Mouse (Mus musculus): ENCODE data around the gene Retn.

Retn gene

GRCm38 (mm10) chr8:3655526-3655925 is at the start of gene Retn:
Retn (plus strand) TSS chr8:3655770.
- no peak for DNase-seq (ENCODE audit: low read depth, low spot score)

- no peak for DNase-seq (ENCODE audit: low read depth, low spot score)
Observed at GRCm38 (mm10) chr8:3606593-3606992, 49.0 kb upstream of the Retn start.

GRCm38 (mm10) chr8:3607822-3608221 is 47.7 kb upstream of the Retn start:
- no peak for DNase-seq (ENCODE audit: low read depth, low spot score)

- DNase-seq (ENCODE audit: low read depth, low spot score) = no peak
Observed at GRCm38 (mm10) chr8:3609046-3609815, 46.3 kb upstream of the Retn start.

- DNase-seq (ENCODE audit: low read depth, low spot score) = no peak
Observed at GRCm38 (mm10) chr8:3609816-3610150, 45.8 kb upstream of the Retn start.

GRCm38 (mm10) chr8:3621199-3621970 is 34.2 kb upstream of the Retn start, which contains the start of the genes Xab2 and Pet100:
Xab2 (minus strand) TSS chr8:3621316.
Pet100 (plus strand) TSS chr8:3621548.
- DNase-seq (ENCODE audit: low read depth, low spot score) = peak; percentile 100

GRCm38 (mm10) chr8:3622119-3622518 is 33.5 kb upstream of the Retn start:
- DNase-seq (ENCODE audit: low read depth, low spot score) = no peak

GRCm38 (mm10) chr8:3625445-3625844 is 30.1 kb upstream of the Retn start, which contains the start of gene Pcp2:
Pcp2 (minus strand) TSS chr8:3625545.
- no peak for DNase-seq (ENCODE audit: low read depth, low spot score)

GRCm38 (mm10) chr8:3626971-3627370 is 28.6 kb upstream of the Retn start:
- DNase-seq (ENCODE audit: low read depth, low spot score) = no peak

- peak; percentile 25 for DNase-seq (ENCODE audit: low read depth, low spot score)
Observed at GRCm38 (mm10) chr8:3628014-3628413, 27.6 kb upstream of the Retn start.

- peak; percentile 54 for DNase-seq (ENCODE audit: low read depth, low spot score)
Observed at GRCm38 (mm10) chr8:3630647-3631477, 24.7 kb upstream of the Retn start, which contains the start of gene Stxbp2. Stxbp2 (plus strand) TSS chr8:3630955.

GRCm38 (mm10) chr8:3631478-3631875 is 24.1 kb upstream of the Retn start:
- no peak for DNase-seq (ENCODE audit: low read depth, low spot score)

- DNase-seq (ENCODE audit: low read depth, low spot score) = no peak
Observed at GRCm38 (mm10) chr8:3645804-3646203, 9.8 kb upstream of the Retn start.

GRCm38 (mm10) chr8:3646824-3647531 is 8.6 kb upstream of the Retn start:
- DNase-seq (ENCODE audit: low read depth, low spot score) = no peak

- DNase-seq (ENCODE audit: low read depth, low spot score) = no peak
Observed at GRCm38 (mm10) chr8:3647561-3647960, 8.0 kb upstream of the Retn start.

GRCm38 (mm10) chr8:3648268-3648667 is 7.3 kb upstream of the Retn start:
- DNase-seq (ENCODE audit: low read depth, low spot score) = no peak

GRCm38 (mm10) chr8:3648990-3649389 is 6.6 kb upstream of the Retn start:
- DNase-seq (ENCODE audit: low read depth, low spot score) = peak; percentile 35

- no peak for DNase-seq (ENCODE audit: low read depth, low spot score)
Observed at GRCm38 (mm10) chr8:3652845-3653244, 2.7 kb upstream of the Retn start.

GRCm38 (mm10) chr8:3654726-3655508 is 653 bp upstream of the Retn start:
- DNase-seq (ENCODE audit: low read depth, low spot score) = no peak

GRCm38 (mm10) chr8:3656725-3657381 is 1.3 kb downstream of the Retn start:
- DNase-seq (ENCODE audit: low read depth, low spot score) = peak; percentile 27

Data from forelimb bud, embryonic 11.5 days (tissue).